Mouse (Mus musculus) erythroblast, embryonic 14.5 days (primary cell): ENCODE data around the gene Zg16.

Source experiments
- GATA1 ChIP-seq: IDR thresholded peaks from 2 replicates; pipeline ENCODE4 v1.6.1; 2012; ENCODE audit warnings: low read length, inconsistent platforms, mixed read lengths
- TAL1 ChIP-seq: IDR thresholded peaks from 3 replicates; pipeline ENCODE4 v1.6.1; 2012; ENCODE audit warnings: low read length, inconsistent platforms, mixed read lengths

- TF ChIP-seq GATA1 = no peak
- no peak for TF ChIP-seq TAL1
Measured at GRCm38 (mm10) chr7:127098950-127099349, 11.8 kb upstream of the Zg16 start.
